In genomic region chr8:10953346-10954053, GRCm38 (mm10) we compare ENCODE assay signal across 8 mouse cellular contexts. TPM values are rescaled to one million over a fixed set of nuclear protein-coding genes. Genes with fewer than 3 reads are reported as not detected.
DNase-seq lines count a peak whose midpoint lies in the region; ATAC-seq lines count a peak whose summit lies in the region.

No protein-coding gene starts in this region.

- H3K4me2 ChIP-seq in neural tube, embryonic 11.5 days (ENCODE audit: low read depth), result no peak overlapping the region
- H3K4me2 ChIP-seq in heart, embryonic 14.5 days (ENCODE audit: low read length), result peak overlapping the region; percentile 19; the same call in 1 of the 2 replicates
- no peak overlapping the region for H3K4me2 ChIP-seq in kidney, embryonic 16.5 days (replicated peaks; ENCODE audit: low read depth, low read length)
- no peak overlapping the region for H3K4me2 ChIP-seq in lung, embryonic 16.5 days (ENCODE audit: low read depth, low read length)

- no peak overlapping the region for H3K4me3 ChIP-seq in neural tube, embryonic 11.5 days (ENCODE audit: low read depth, low read length)
- H3K4me3 ChIP-seq in forebrain, embryonic 10.5 days, result no peak overlapping the region
- H3K4me3 ChIP-seq in heart, embryonic 14.5 days (ENCODE audit: control insufficient read depth in 1 of 2, insufficient read depth in 1 of 2, low read depth in 1 of 2, low read length in 2 of 2), result no peak overlapping the region
- no peak overlapping the region for H3K4me3 ChIP-seq in kidney, embryonic 16.5 days (ENCODE audit: low read length)
- no peak overlapping the region for H3K4me3 ChIP-seq in lung, embryonic 16.5 days (ENCODE audit: low read length)

- no peak overlapping the region for H3K9ac ChIP-seq in neural tube, embryonic 11.5 days (ENCODE audit: low read length)
- H3K9ac ChIP-seq in heart, embryonic 14.5 days (ENCODE audit: low read length), result no peak overlapping the region
- no peak overlapping the region for H3K9ac ChIP-seq in kidney, embryonic 16.5 days (replicated peaks; ENCODE audit: low read length)
- no peak overlapping the region for H3K9ac ChIP-seq in lung, embryonic 16.5 days (ENCODE audit: low read length)

- H3K27ac ChIP-seq in neural tube, embryonic 11.5 days (ENCODE audit: low read depth, low read length), result no peak overlapping the region
- peak overlapping the region; percentile 40; the same call in 1 of the 2 replicates for H3K27ac ChIP-seq in forebrain, embryonic 10.5 days
- H3K27ac ChIP-seq in heart, embryonic 14.5 days (replicated peaks in 1 of 2; ENCODE audit: control insufficient read depth in 1 of 2, insufficient read depth in 1 of 2, low read depth in 2 of 2, low read length in 2 of 2), result 0 out of 4 replicates have a peak overlapping the region, but pooled peaks of 1 of the 2 experiments have one; percentile 39
- peak overlapping the region; percentile 16; the same call in 1 of the 2 replicates for H3K27ac ChIP-seq in kidney, embryonic 16.5 days (ENCODE audit: low read length)
- H3K27ac ChIP-seq in lung, embryonic 16.5 days (ENCODE audit: low read length), result no peak overlapping the region

- no peaks in the 10 kb centered on the region for H3K27me3 ChIP-seq in neural tube, embryonic 11.5 days (ENCODE audit: control insufficient read depth, insufficient read depth, low read length)
- peaks cover 48% of the 10 kb centered on the region for H3K27me3 ChIP-seq in forebrain, embryonic 10.5 days (ENCODE audit: poor library complexity, severe bottlenecking)
- H3K27me3 ChIP-seq in heart, embryonic 14.5 days (ENCODE audit: control insufficient read depth, insufficient read depth, low read length), result peaks cover 12% of the 10 kb centered on the region; the same call in 1 of the 2 replicates
- H3K27me3 ChIP-seq in kidney, embryonic 16.5 days (ENCODE audit: insufficient read depth, low read length), result 0 out of 2 replicates have a peak, but pooled peaks cover 9% of the 10 kb centered on the region
- peaks cover 6% of the 10 kb centered on the region; the same call in 1 of the 2 replicates for H3K27me3 ChIP-seq in lung, embryonic 16.5 days (ENCODE audit: control insufficient read depth, insufficient read depth, low read depth, low read length)

- ATAC-seq in neural tube, embryonic 11.5 days (ENCODE audit: insufficient read depth, low FRiP score, low TSS enrichment), result peak; percentile 45; the same call in 1 of the 2 replicates
- ATAC-seq in heart, embryonic 14.5 days (ENCODE audit: insufficient number of reproducible peaks, insufficient read depth, low FRiP score, low read depth), result 0 out of 2 replicates have a peak, but pooled peaks have one; percentile 28
- peak; percentile 86 for ATAC-seq in kidney, embryonic 16.5 days (ENCODE audit: low FRiP score, low TSS enrichment)
- ATAC-seq in lung, embryonic 16.5 days (ENCODE audit: low read depth), result peak; percentile 85

- H3K4me1 ChIP-seq in neural tube, embryonic 11.5 days (ENCODE audit: control insufficient read depth, insufficient read depth, low read length), result no peaks in the 10 kb centered on the region; the same call in 1 of the 2 replicates
- H3K4me1 ChIP-seq in forebrain, embryonic 10.5 days, result peaks cover 59% of the 10 kb centered on the region
- peaks cover 27 to 44% of the 10 kb centered on the region in 2 experiments for H3K4me1 ChIP-seq in heart, embryonic 14.5 days (ENCODE audit: control insufficient read depth in 2 of 2, insufficient read depth in 2 of 2, low read length in 2 of 2)
- peaks cover 45% of the 10 kb centered on the region for H3K4me1 ChIP-seq in kidney, embryonic 16.5 days (ENCODE audit: insufficient read depth, low read length)
- H3K4me1 ChIP-seq in lung, embryonic 16.5 days (replicated peaks; ENCODE audit: control insufficient read depth, insufficient read depth, low read length), result peaks cover 11% of the 10 kb centered on the region; the same call in 1 of the 2 replicates

- no peaks in the 10 kb centered on the region for H3K36me3 ChIP-seq in neural tube, embryonic 11.5 days (ENCODE audit: control insufficient read depth, insufficient read depth, low read length)
- no peaks in the 10 kb centered on the region for H3K36me3 ChIP-seq in forebrain, embryonic 10.5 days (replicated peaks)
- no peaks in the 10 kb centered on the region for H3K36me3 ChIP-seq in heart, embryonic 14.5 days (ENCODE audit: control insufficient read depth, insufficient read depth, low read length)
- H3K36me3 ChIP-seq in kidney, embryonic 16.5 days (ENCODE audit: insufficient read depth, low read length), result no peaks in the 10 kb centered on the region
- no peaks in the 10 kb centered on the region for H3K36me3 ChIP-seq in lung, embryonic 16.5 days (ENCODE audit: control insufficient read depth, insufficient read depth, low read length)

- H3K9me3 ChIP-seq in neural tube, embryonic 11.5 days (ENCODE audit: control insufficient read depth, low read length), result no peaks in the 10 kb centered on the region
- no peaks in the 10 kb centered on the region for H3K9me3 ChIP-seq in forebrain, embryonic 10.5 days
- no peaks in the 10 kb centered on the region for H3K9me3 ChIP-seq in heart, embryonic 14.5 days (ENCODE audit: control insufficient read depth, low read length)
- H3K9me3 ChIP-seq in kidney, embryonic 16.5 days (ENCODE audit: low read length), result no peaks in the 10 kb centered on the region
- no peaks in the 10 kb centered on the region for H3K9me3 ChIP-seq in lung, embryonic 16.5 days (ENCODE audit: control insufficient read depth, low read length)

- DNase-seq in neural tube, embryonic 11.5 days (ENCODE audit: low spot score), result peak; percentile 25
- DNase-seq in neural tube, embryonic 10.5 days (ENCODE audit: extremely low spot score, low spot score), result no peak
- no peak for DNase-seq in forebrain, embryonic 10.5 days (ENCODE audit: extremely low spot score, low spot score)
- DNase-seq in right cerebral cortex, adult 2 months (ENCODE audit: low spot score in 2 of 2), result peak; percentile 63 to 78
- DNase-seq in thymus, postnatal 14 days, result no peak

- 51% methylated on average over 11 of the region's 11 CpGs for WGBS in neural tube, embryonic 11.5 days
- WGBS in forebrain, embryonic 10.5 days, result 43% methylated on average over 11 of the region's 11 CpGs
- whole genome bisulfite sequencing in heart, embryonic 14.5 days, result 5% methylated on average over 11 of the region's 11 CpGs
- WGBS in kidney, embryonic 16.5 days, result 14% methylated on average over 11 of the region's 11 CpGs
- WGBS in lung, embryonic 16.5 days, result 5% methylated on average over 11 of the region's 11 CpGs

RNA-seq across cellular contexts. Expression of gene Irs2, which starts 54.8 kb away (rescaled TPM):
- 6.3 and 6.9 TPM in 2 replicates for polyA plus RNA-seq in neural tube, embryonic 11.5 days (2014; fragmentation: Nextera tagmentation; extraction: Ambion mirVana)
- polyA plus RNA-seq in forebrain, embryonic 10.5 days (2016; fragmentation: Nextera tagmentation; extraction: Ambion mirVana), result 5.7 and 6.1 TPM in 2 replicates
- 4.1 and 4.5 TPM in 2 replicates for polyA plus RNA-seq in heart, embryonic 14.5 days (2014; fragmentation: Nextera tagmentation; extraction: Ambion mirVana)
- polyA plus RNA-seq in kidney, embryonic 16.5 days (2015; fragmentation: Nextera tagmentation; extraction: Ambion mirVana), result 4.1 and 4.8 TPM in 2 replicates
- polyA plus RNA-seq in lung, embryonic 16.5 days (2015; fragmentation: Nextera tagmentation; extraction: Ambion mirVana), result 2.8 and 2.9 TPM in 2 replicates

Comparison
In these comparisons a context has a peak if more than half of its experiments do, and no peak if none do; other contexts are left out.
1. DNase-seq: peak in neural tube, embryonic 11.5 days (single experiment) and right cerebral cortex, adult 2 months (2 of 2); none in neural tube, embryonic 10.5 days (single experiment), forebrain, embryonic 10.5 days (single experiment) and thymus, postnatal 14 days (single experiment).
2. ATAC-seq: peak in every context shown above with its lines; median percentile 86 in kidney, embryonic 16.5 days; 85 in lung, embryonic 16.5 days; 45 in neural tube, embryonic 11.5 days; 28 in heart, embryonic 14.5 days.
3. H3K27ac ChIP-seq: peak in forebrain, embryonic 10.5 days (single experiment) and kidney, embryonic 16.5 days (single experiment); none in neural tube, embryonic 11.5 days (single experiment) and lung, embryonic 16.5 days (single experiment).